Mouse (Mus musculus) stomach, postnatal 0 days (tissue): ENCODE results near the gene 4930519P11Rik. TPM values are rescaled to one million over a fixed set of nuclear protein-coding genes. Genes with fewer than 3 reads are reported as not detected.
A peak's percentile ranks its signal among the peaks of the same experiment; 100 is the strongest.

Experiments used
- ATAC-seq: fragments of 200-750 bp; cut with Nextera tagmentation; 2 replicates; pipeline ENCODE4 v1.8.0; 2017; ENCODE audit not compliant: low FRiP score, low TSS enrichment
- DNase-seq: peaks from one replicate; pipeline ENCODE4 v3.0.0-alpha.2; 2016; ENCODE audit warnings: low spot score
- H3K27ac ChIP-seq: fragments of 300-500 bp; sonication (generic); replicated peaks from 2 replicates; pipeline ENCODE4 v1.5.1; 2014; ENCODE audit warnings: mild to moderate bottlenecking, control low read depth
- H3K27me3 ChIP-seq: fragments of 300-500 bp; sonication (generic); 2 replicates; pipeline ENCODE4 v1.6.1; 2014; ENCODE audit warnings: low read length; ENCODE audit not compliant: control insufficient read depth, insufficient read depth
- H3K36me3 ChIP-seq: fragments of 300-500 bp; sonication (generic); 2 replicates; pipeline ENCODE4 v1.6.1; 2014; ENCODE audit warnings: low read length, mixed read lengths; ENCODE audit not compliant: control insufficient read depth, insufficient read depth
- H3K4me1 ChIP-seq: fragments of 300-500 bp; sonication (generic); replicated peaks from 2 replicates; pipeline ENCODE4 v1.6.1; 2014; ENCODE audit warnings: antibody characterized with exemption; ENCODE audit not compliant: control insufficient read depth, insufficient read depth
- H3K4me2 ChIP-seq: fragments of 300-500 bp; sonication (generic); replicated peaks from 2 replicates; pipeline ENCODE4 v1.6.1; 2014; ENCODE audit warnings: low read depth, mild to moderate bottlenecking, control low read depth, moderate library complexity
- H3K4me3 ChIP-seq: fragments of 300-500 bp; sonication (generic); 2 replicates; pipeline ENCODE4 v1.5.1; 2014; ENCODE audit warnings: low read depth, low read length, control low read depth
- H3K9ac ChIP-seq: fragments of 300-500 bp; sonication (generic); 2 replicates; pipeline ENCODE4 v1.6.1; 2014; ENCODE audit warnings: mild to moderate bottlenecking, low read length, control low read depth, mixed read lengths
- H3K9me3 ChIP-seq: fragments of 300-500 bp; sonication (generic); 2 replicates; pipeline ENCODE4 v1.6.1; 2016; ENCODE audit warnings: low read length; ENCODE audit not compliant: control insufficient read depth
- CTCF ChIP-seq: IDR thresholded peaks from 2 replicates; pipeline ENCODE4 v1.5.1; 2016; ENCODE audit warnings: antibody characterized with exemption, low read depth, mild to moderate bottlenecking, moderate library complexity
- EP300 ChIP-seq: optimal IDR thresholded peaks from 2 replicates; pipeline ENCODE3; 2016; ENCODE audit warnings: antibody characterized with exemption
- WGBS: fragments of 180-500 bp; shearing (Covaris S2); extraction: QIAGEN DNeasy Blood & Tissue Kit; methylation state at CpG from one replicate; pipeline ENCODE4 v1.1.7; 2014; 5-methylcytosine and 5-hydroxymethylcytosine counted together
- polyA plus RNA-seq: library from polyadenylated mRNA; unstranded; fragments of >200 nt; fragmentation: Nextera tagmentation; extraction: Ambion mirVana; gene quantifications from 2 replicates; pipeline ENCODE4 v1.2.1, GENCODE M21; 2015

The 4930519P11Rik gene
- polyA plus RNA-seq, 1 experiment from 2014 or later = 0.28 TPM

- H3K9ac ChIP-seq = no peak overlapping the region
- H3K4me3 ChIP-seq = peak overlapping the region; percentile 86
- WGBS = 23% methylated on average over 7 of the region's 7 CpGs
- no peaks in the 10 kb centered on the region for H3K9me3 ChIP-seq
- no peak for TF ChIP-seq CTCF
- TF ChIP-seq EP300 = no peak
- peak overlapping the region; percentile 50; the same call in 1 of the 2 replicates for H3K27ac ChIP-seq
- ATAC-seq (no peak), DNase-seq (no peak)
- H3K4me1 ChIP-seq = no peaks in the 10 kb centered on the region; the same call in 1 of the 2 replicates
- no peaks in the 10 kb centered on the region for H3K36me3 ChIP-seq
- no peaks in the 10 kb centered on the region for H3K27me3 ChIP-seq
- H3K4me2 ChIP-seq = peak overlapping the region; percentile 54
Observed at GRCm38 (mm10) chr2:154604156-154604555, 9.1 kb downstream of the 4930519P11Rik start.

GRCm38 (mm10) chr2:154603638-154604153, 9.5 kb downstream of the 4930519P11Rik start, which contains the start of gene Pxmp4:
Gene Pxmp4 (minus strand): TSS chr2:154603708.
- H3K27ac ChIP-seq = peak within 1 kb of the TSS; percentile 93
- H3K9ac ChIP-seq = peak within 1 kb of the TSS; percentile 96
- no peak for TF ChIP-seq CTCF
- TF ChIP-seq EP300 = no peak
- peak within 1 kb of the TSS; percentile 85 for H3K4me2 ChIP-seq
- no peaks in the 10 kb centered on the region; the same call in 1 of the 2 replicates for H3K4me1 ChIP-seq
- no peaks in the 10 kb centered on the region for H3K9me3 ChIP-seq
- WGBS = under 1% methylated on average over 13 of the region's 13 CpGs
- ATAC-seq (peak; percentile 100), DNase-seq (peak; percentile 97)
- H3K36me3 ChIP-seq = no peaks in the 10 kb centered on the region
- no peaks in the 10 kb centered on the region for H3K27me3 ChIP-seq
- peak within 1 kb of the TSS; percentile 86 for H3K4me3 ChIP-seq

- peak; percentile 67 for DNase-seq
- TF ChIP-seq CTCF (no peak), EP300 (no peak)
Observed at GRCm38 (mm10) chr2:154603007-154603637, 10.1 kb downstream of the 4930519P11Rik start.

GRCm38 (mm10) chr2:154601324-154601723, 11.9 kb downstream of the 4930519P11Rik start:
- WGBS = 74% methylated on average over 3 of the region's 3 CpGs
- no peaks in the 10 kb centered on the region; the same call in 1 of the 2 replicates for H3K4me1 ChIP-seq
- ATAC-seq (no peak), DNase-seq (no peak)
- H3K4me2 ChIP-seq = no peak overlapping the region
- no peak overlapping the region for H3K9ac ChIP-seq
- TF ChIP-seq CTCF (no peak), EP300 (no peak)
- H3K27me3 ChIP-seq = no peaks in the 10 kb centered on the region
- H3K4me3 ChIP-seq = no peak overlapping the region
- no peak overlapping the region for H3K27ac ChIP-seq
- no peaks in the 10 kb centered on the region for H3K36me3 ChIP-seq
- H3K9me3 ChIP-seq = no peaks in the 10 kb centered on the region

More at GRCm38 (mm10) chr2:154603007-154603637, 10.1 kb downstream of the 4930519P11Rik start:
- Histone ChIP-seq H3K9me3 (no peaks in the 10 kb centered on the region), H3K4me3 (peak overlapping the region; percentile 86), H3K9ac (peak overlapping the region; percentile 96), H3K27ac (peak overlapping the region; percentile 93), H3K4me2 (peak overlapping the region; percentile 85), H3K27me3 (no peaks in the 10 kb centered on the region), H3K4me1 (no peaks in the 10 kb centered on the region; the same call in 1 of the 2 replicates), H3K36me3 (no peaks in the 10 kb centered on the region)
- 13% methylated on average over 22 of the region's 22 CpGs for WGBS
- peak; percentile 66 for ATAC-seq

- no peaks in the 10 kb centered on the region; the same call in 1 of the 2 replicates for H3K4me1 ChIP-seq
Observed at GRCm38 (mm10) chr2:154600586-154600985, 12.7 kb downstream of the 4930519P11Rik start.

GRCm38 (mm10) chr2:154597399-154597798, 15.8 kb downstream of the 4930519P11Rik start:
- H3K27me3 ChIP-seq = no peaks in the 10 kb centered on the region
- no peak overlapping the region for H3K4me3 ChIP-seq
- no peak overlapping the region for H3K9ac ChIP-seq
- DNase-seq = no peak
- no peak for ATAC-seq
- H3K4me1 ChIP-seq = no peaks in the 10 kb centered on the region
- H3K9me3 ChIP-seq = no peaks in the 10 kb centered on the region
- H3K27ac ChIP-seq = no peak overlapping the region
- peaks cover 5% of the 10 kb centered on the region; the same call in 1 of the 2 replicates for H3K36me3 ChIP-seq
- H3K4me2 ChIP-seq = no peak overlapping the region
- TF ChIP-seq EP300 (no peak), CTCF (no peak)
- 81% methylated on average over 3 of the region's 3 CpGs for WGBS

More at GRCm38 (mm10) chr2:154600586-154600985, 12.7 kb downstream of the 4930519P11Rik start:
- DNase-seq = no peak
- H3K27ac ChIP-seq = no peak overlapping the region
- ATAC-seq = no peak
- no peaks in the 10 kb centered on the region for H3K36me3 ChIP-seq
- peak; percentile 41 for TF ChIP-seq CTCF
- no peak for TF ChIP-seq EP300
- H3K9ac ChIP-seq = no peak overlapping the region
- no peaks in the 10 kb centered on the region for H3K9me3 ChIP-seq
- WGBS = 74% methylated on average over 6 of the region's 6 CpGs
- no peaks in the 10 kb centered on the region for H3K27me3 ChIP-seq
- no peak overlapping the region for H3K4me3 ChIP-seq
- H3K4me2 ChIP-seq = no peak overlapping the region
